Mouse (Mus musculus) intestine, postnatal 0 days (tissue): ENCODE results near the gene Gm9508. TPM values are rescaled to one million over a fixed set of nuclear protein-coding genes. Genes with fewer than 3 reads are reported as not detected.
"Not testable (repeated sequence)": the region's sequence is repeated elsewhere in the genome, so short reads cannot be mapped to it uniquely, and the experiment has no call there.

ENCODE experiments used
- ATAC-seq: fragments of 200-750 bp; cut with Nextera tagmentation; 2 replicates; pipeline ENCODE4 v1.8.0; 2017; ENCODE audit warnings: mild to moderate bottlenecking, moderate TSS enrichment, moderate library complexity
- H3K27ac ChIP-seq: fragments of 300-500 bp; sonication (generic); 2 replicates; pipeline ENCODE4 v1.5.1; 2014; ENCODE audit warnings: mild to moderate bottlenecking, low read depth, low read length, moderate library complexity
- H3K27me3 ChIP-seq: fragments of 300-500 bp; sonication (generic); replicated peaks from 2 replicates; pipeline ENCODE4 v1.6.1; 2014; ENCODE audit warnings: low read length, mixed read lengths; ENCODE audit not compliant: control insufficient read depth, insufficient read depth
- H3K36me3 ChIP-seq: fragments of 300-500 bp; sonication (generic); 2 replicates; pipeline ENCODE4 v1.6.1; 2014; ENCODE audit warnings: mild to moderate bottlenecking, moderate library complexity; ENCODE audit not compliant: control insufficient read depth, insufficient read depth
- H3K4me1 ChIP-seq: fragments of 300-500 bp; sonication (generic); replicated peaks from 2 replicates; pipeline ENCODE4 v1.6.1; 2014; ENCODE audit warnings: antibody characterized with exemption, low read length, mixed read lengths; ENCODE audit not compliant: control insufficient read depth, insufficient read depth
- H3K4me2 ChIP-seq: fragments of 300-500 bp; sonication (generic); replicated peaks from 2 replicates; pipeline ENCODE4 v1.6.1; 2014; ENCODE audit warnings: low read depth, mild to moderate bottlenecking, moderate library complexity
- H3K4me3 ChIP-seq: fragments of 300-500 bp; sonication (generic); 2 replicates; pipeline ENCODE4 v1.5.1; 2014; ENCODE audit warnings: low read depth, low read length
- H3K9ac ChIP-seq: fragments of 300-500 bp; sonication (generic); 2 replicates; pipeline ENCODE4 v1.6.1; 2014; ENCODE audit warnings: mild to moderate bottlenecking, low read depth, low read length
- H3K9me3 ChIP-seq: fragments of 300-500 bp; sonication (generic); 2 replicates; pipeline ENCODE4 v1.6.1; 2016; ENCODE audit warnings: mixed run types; ENCODE audit not compliant: control insufficient read depth
- CTCF ChIP-seq: sonication (generic); IDR thresholded peaks from 2 replicates; pipeline ENCODE4 v1.5.1; 2016; ENCODE audit warnings: low read depth, mild to moderate bottlenecking, control low read depth, antibody characterized with exemption, moderate library complexity
- WGBS: fragments of 180-500 bp; shearing (Covaris S2); extraction: QIAGEN DNeasy Blood & Tissue Kit; methylation state at CpG from one replicate; pipeline ENCODE4 v1.1.7; 2014; 5-methylcytosine and 5-hydroxymethylcytosine counted together
- polyA plus RNA-seq: library from polyadenylated mRNA; unstranded; fragments of >200 nt; fragmentation: Nextera tagmentation; extraction: Ambion mirVana; gene quantifications from 2 replicates; pipeline ENCODE4 v1.2.1, GENCODE M21; 2015

Gene Gm9508
- polyA plus RNA-seq, 1 experiment from 2014 or later, result not detected

DNA sequence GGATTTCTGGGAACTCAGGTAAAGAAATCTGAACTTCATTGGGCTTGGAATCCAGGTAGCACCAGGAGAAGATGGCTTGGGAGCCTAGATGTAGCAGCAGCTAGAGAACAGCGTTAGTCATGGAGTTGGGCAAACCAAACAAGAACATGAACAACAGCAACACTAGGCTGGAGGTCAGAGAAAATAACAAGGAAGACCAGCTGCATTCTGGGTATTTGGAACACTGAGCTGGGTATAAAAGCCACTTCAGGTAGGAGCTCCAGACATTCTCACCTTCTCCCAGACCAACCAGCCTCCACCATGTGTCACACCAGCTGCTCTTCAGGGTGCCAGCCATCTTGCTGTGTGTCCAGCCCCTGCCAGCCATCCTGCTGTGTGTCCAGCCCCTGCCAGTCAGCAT, 9.3 kb upstream of the Gm9508 start, which contains the start of gene Gm10272:
TSS of gene Gm10272 (plus strand) at position 301 of the 400 bp plus-strand sequence.
- ATAC-seq, result no peak
- Histone ChIP-seq H3K4me2 (no peak within 1 kb of the TSS), H3K4me3 (no peak within 1 kb of the TSS), H3K9ac (no peak within 1 kb of the TSS), H3K27ac (no peak within 1 kb of the TSS), H3K36me3 (no peaks in the 10 kb centered on the region), H3K27me3 (no peaks in the 10 kb centered on the region), H3K9me3 (no peaks in the 10 kb centered on the region), H3K4me1 (no peaks in the 10 kb centered on the region)
- 100% methylated on average over 1 of the region's 1 CpGs for WGBS
- no peak for TF ChIP-seq CTCF

DNA sequence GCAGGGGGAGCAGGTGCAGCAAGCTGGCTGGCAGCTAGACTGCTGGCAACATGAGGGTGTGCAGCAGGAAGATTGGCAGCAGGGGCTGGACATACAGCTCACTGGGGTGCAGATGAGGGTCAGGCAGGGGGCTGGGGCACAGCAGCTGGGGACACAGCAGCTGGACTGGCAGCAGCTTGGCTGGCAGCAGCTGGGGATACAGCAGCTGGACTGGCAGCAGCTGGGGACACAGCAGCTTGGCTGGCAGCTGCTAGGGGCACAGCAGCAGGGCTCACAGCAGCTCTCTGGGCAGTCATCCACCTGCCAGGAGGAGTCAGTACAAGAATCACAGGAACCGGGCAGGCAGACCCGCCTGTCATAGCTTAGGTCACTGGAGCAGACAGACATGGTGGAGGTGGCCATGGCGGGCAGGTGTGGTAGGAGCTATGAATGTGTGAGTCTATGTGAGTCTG, 6.7 kb downstream of the Gm9508 start, which contains the start of gene Gm19402:
TSS of gene Gm19402 (minus strand) at position 402 of the 452 bp plus-strand sequence.
- not testable (repeated sequence) for H3K27ac ChIP-seq, H3K4me2 ChIP-seq, H3K36me3 ChIP-seq, H3K4me1 ChIP-seq, H3K9ac ChIP-seq, H3K27me3 ChIP-seq, H3K4me3 ChIP-seq, H3K9me3 ChIP-seq, ATAC-seq
- WGBS, result 66% methylated on average over 3 of the region's 3 CpGs

DNA sequence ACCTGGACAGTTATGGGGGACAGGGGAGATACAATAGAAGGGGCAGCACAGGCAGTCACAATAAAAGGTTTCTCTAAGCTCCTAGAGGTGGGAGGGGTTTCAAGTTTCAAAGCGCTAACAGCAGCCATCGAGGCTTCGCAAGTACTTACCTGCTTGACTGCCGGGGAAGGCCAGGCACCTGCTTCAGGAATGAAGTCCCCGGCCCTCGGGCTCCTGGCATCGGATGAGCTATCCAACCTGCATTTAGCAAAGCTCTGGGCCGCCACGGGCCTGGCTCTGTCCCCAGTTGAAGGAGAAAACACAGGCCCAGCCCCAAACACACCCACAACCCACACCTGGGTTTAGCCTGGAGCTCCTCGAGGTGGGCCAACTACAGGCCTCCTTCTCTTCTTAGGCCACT, 10.0 kb downstream of the Gm9508 start:
- no peaks in the 10 kb centered on the region for H3K36me3 ChIP-seq
- no peak overlapping the region for H3K4me3 ChIP-seq
- H3K4me2 ChIP-seq, result no peak overlapping the region
- no peak for ATAC-seq
- H3K27ac ChIP-seq, result no peak overlapping the region
- WGBS, result 44% methylated on average over 10 of the region's 10 CpGs
- TF ChIP-seq CTCF, result no peak
- H3K4me1 ChIP-seq, result no peaks in the 10 kb centered on the region
- 0 out of 2 replicates have a peak, but pooled peaks cover 7% of the 10 kb centered on the region for H3K27me3 ChIP-seq
- no peak overlapping the region for H3K9ac ChIP-seq
- no peaks in the 10 kb centered on the region for H3K9me3 ChIP-seq

DNA sequence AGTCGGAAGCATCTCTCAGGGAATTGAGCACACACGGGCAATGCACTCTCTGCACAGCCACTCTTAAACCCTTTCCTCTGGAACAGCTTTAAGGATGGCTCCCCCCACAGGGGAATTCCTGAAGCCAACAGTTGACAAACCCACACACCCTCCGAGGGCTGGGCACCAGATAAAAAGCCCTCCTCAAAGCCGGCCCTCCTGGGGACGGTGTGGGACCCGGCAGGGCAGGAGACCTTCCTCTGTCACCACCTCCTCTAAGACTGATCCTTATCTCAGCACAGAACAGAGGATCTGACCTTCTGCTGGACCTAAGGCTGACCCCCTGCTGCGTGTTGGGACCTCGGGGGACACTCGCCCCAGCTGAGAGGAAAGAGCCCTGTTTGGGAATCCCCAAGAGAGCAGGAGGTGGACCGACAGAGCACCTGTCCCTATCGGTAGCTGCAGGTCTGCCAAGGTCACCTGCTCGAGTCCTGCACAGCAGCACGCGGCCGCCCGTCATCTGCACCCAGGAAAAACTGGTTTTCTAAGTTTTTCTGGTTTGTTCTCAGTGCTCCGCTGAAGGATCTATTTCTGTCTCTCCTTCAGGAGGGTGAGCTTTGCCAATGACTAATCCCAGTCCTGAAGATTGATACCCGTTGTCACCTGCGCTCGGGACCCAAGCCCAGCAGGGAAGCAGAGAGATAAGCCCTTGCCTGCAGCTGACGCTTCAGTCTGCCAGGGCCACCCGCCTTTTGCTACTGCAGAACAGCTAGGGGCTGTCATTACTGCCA, 11.0 kb downstream of the Gm9508 start, which contains the start of gene Tspear:
TSS of gene Tspear (plus strand) at position 675 of the 770 bp plus-strand sequence.
- Histone ChIP-seq H3K4me3 (no peak within 1 kb of the TSS), H3K36me3 (no peaks in the 10 kb centered on the region), H3K27me3 (0 out of 2 replicates have a peak, but pooled peaks cover 7% of the 10 kb centered on the region), H3K9me3 (no peaks in the 10 kb centered on the region), H3K4me1 (no peaks in the 10 kb centered on the region), H3K4me2 (no peak within 1 kb of the TSS; the same call in 1 of the 2 replicates), H3K9ac (no peak within 1 kb of the TSS), H3K27ac (no peak within 1 kb of the TSS)
- ATAC-seq, result 0 out of 2 replicates have a peak, but pooled peaks have one; percentile 19
- WGBS, result 4% methylated on average over 22 of the region's 22 CpGs
- TF ChIP-seq CTCF, result no peak

DNA sequence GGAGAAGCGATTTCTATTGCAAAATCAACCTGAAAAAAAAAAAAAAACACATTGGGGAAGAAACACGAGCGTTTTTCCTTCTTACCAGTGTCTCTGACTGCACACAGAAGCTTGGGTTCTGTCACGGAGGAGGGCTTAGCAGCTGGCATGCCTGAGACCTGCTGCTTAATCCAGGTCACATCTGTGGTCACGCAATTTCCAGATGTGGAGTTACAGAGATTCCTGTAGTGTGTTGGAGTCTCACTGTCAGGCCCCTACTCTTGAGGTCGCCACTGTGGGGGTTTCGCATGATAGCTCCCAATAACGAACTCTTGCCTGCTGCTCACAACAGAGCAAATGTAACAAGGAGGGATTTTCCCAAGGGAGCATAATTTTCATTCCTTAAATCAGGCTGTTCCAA, 12.9 kb downstream of the Gm9508 start:
- 53% methylated on average over 8 of the region's 8 CpGs for WGBS
- no peaks in the 10 kb centered on the region for H3K4me1 ChIP-seq
- ATAC-seq, result no peak
- no peak overlapping the region for H3K4me3 ChIP-seq
- no peak overlapping the region for H3K27ac ChIP-seq
- H3K9ac ChIP-seq, result no peak overlapping the region
- TF ChIP-seq CTCF, result no peak
- 0 out of 2 replicates have a peak, but pooled peaks cover 12% of the 10 kb centered on the region for H3K27me3 ChIP-seq
- no peaks in the 10 kb centered on the region for H3K9me3 ChIP-seq
- H3K36me3 ChIP-seq, result no peaks in the 10 kb centered on the region
- H3K4me2 ChIP-seq, result no peak overlapping the region

DNA sequence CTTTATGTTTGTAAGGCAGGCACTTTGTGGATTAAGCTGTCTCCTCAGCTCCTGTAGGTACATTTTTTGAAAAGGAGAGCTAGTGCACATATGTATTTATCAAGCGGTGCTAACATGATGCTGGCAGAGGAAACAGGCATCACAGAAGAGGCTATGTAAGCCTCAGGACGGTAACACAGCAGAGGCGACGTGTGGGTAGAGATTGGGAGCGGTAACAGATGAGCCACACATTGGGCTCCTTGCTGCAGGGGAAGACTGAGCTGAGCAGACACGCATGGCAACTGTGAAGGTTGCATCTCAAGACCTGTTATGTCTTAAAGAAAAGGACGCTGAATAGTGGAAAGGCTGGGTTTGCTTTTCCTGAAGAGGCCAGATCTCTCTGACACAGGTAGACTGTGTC, 14.0 kb downstream of the Gm9508 start:
- Histone ChIP-seq H3K4me2 (no peak overlapping the region), H3K4me3 (no peak overlapping the region), H3K4me1 (no peaks in the 10 kb centered on the region), H3K9me3 (no peaks in the 10 kb centered on the region), H3K36me3 (no peaks in the 10 kb centered on the region), H3K9ac (no peak overlapping the region), H3K27ac (no peak overlapping the region), H3K27me3 (peaks cover 19% of the 10 kb centered on the region)
- WGBS, result 81% methylated on average over 7 of the region's 7 CpGs
- no peak for ATAC-seq
- no peak for TF ChIP-seq CTCF
